Mouse (Mus musculus) cerebellum, adult 9-11 months (tissue): ENCODE results near the gene LTO1.
"Not testable (repeated sequence)": the region's sequence is repeated elsewhere in the genome, so short reads cannot be mapped to it uniquely, and the experiment has no call there.

Experiments used
- DNase-seq: peaks from one replicate; pipeline ENCODE4 v3.0.0; 2022

Gene LTO1

GRCm38 (mm10) chr7:144914948-144915750 is at the start of gene LTO1:
LTO1 (plus strand) TSS chr7:144915100.
- peak; percentile 91 for DNase-seq

- DNase-seq = no peak
Measured at GRCm38 (mm10) chr7:144867161-144867560, 47.7 kb upstream of the LTO1 start.

- DNase-seq = no peak
Measured at GRCm38 (mm10) chr7:144867602-144868001, 47.3 kb upstream of the LTO1 start.

- no peak for DNase-seq
Measured at GRCm38 (mm10) chr7:144872420-144872819, 42.5 kb upstream of the LTO1 start.

- no peak for DNase-seq
Measured at GRCm38 (mm10) chr7:144873160-144873559, 41.7 kb upstream of the LTO1 start.

- DNase-seq = no peak
Measured at GRCm38 (mm10) chr7:144874226-144874625, 40.7 kb upstream of the LTO1 start.

GRCm38 (mm10) chr7:144878401-144878800 is 36.5 kb upstream of the LTO1 start:
- no peak for DNase-seq

GRCm38 (mm10) chr7:144883106-144883505 is 31.8 kb upstream of the LTO1 start:
- no peak for DNase-seq

GRCm38 (mm10) chr7:144887672-144888071 is 27.2 kb upstream of the LTO1 start:
- DNase-seq = no peak

GRCm38 (mm10) chr7:144888564-144889299 is 26.2 kb upstream of the LTO1 start:
- DNase-seq = no peak

- not testable (repeated sequence) for DNase-seq
Measured at GRCm38 (mm10) chr7:144890661-144891060, 24.2 kb upstream of the LTO1 start.

GRCm38 (mm10) chr7:144891863-144892262 is 23.0 kb upstream of the LTO1 start:
- no peak for DNase-seq

GRCm38 (mm10) chr7:144892322-144892721 is 22.6 kb upstream of the LTO1 start:
- DNase-seq = no peak

GRCm38 (mm10) chr7:144894191-144894590 is 20.7 kb upstream of the LTO1 start:
- DNase-seq = no peak

GRCm38 (mm10) chr7:144894706-144895105 is 20.2 kb upstream of the LTO1 start:
- DNase-seq = no peak

GRCm38 (mm10) chr7:144895305-144896111 is 19.4 kb upstream of the LTO1 start:
- DNase-seq = peak; percentile 67

- no peak for DNase-seq
Measured at GRCm38 (mm10) chr7:144896294-144897218, 18.3 kb upstream of the LTO1 start, which contains the start of gene Fgf15. Fgf15 (plus strand) TSS chr7:144896531.

GRCm38 (mm10) chr7:144898506-144898905 is 16.4 kb upstream of the LTO1 start:
- no peak for DNase-seq

- DNase-seq = not testable (repeated sequence)
Measured at GRCm38 (mm10) chr7:144905514-144905913, 9.4 kb upstream of the LTO1 start.

GRCm38 (mm10) chr7:144906708-144907397 is 8.0 kb upstream of the LTO1 start:
- no peak for DNase-seq

GRCm38 (mm10) chr7:144907793-144908192 is 7.1 kb upstream of the LTO1 start:
- no peak for DNase-seq
